Mouse (Mus musculus) olfactory bulb, adult 2 months (tissue): ENCODE measurements around the gene Magi2.

Experiments
- CTCF ChIP-seq: fragments of 200-500 bp; IDR thresholded peaks from 2 replicates; pipeline ENCODE4 v1.5.1; 2012; ENCODE audit warnings: low read depth, mild to moderate bottlenecking, low read length, moderate library complexity; ENCODE audit not compliant: insufficient read depth
- POLR2A ChIP-seq: fragments of 200-500 bp; IDR thresholded peaks from 2 replicates; pipeline ENCODE4 v1.6.1; 2012; ENCODE audit warnings: mild to moderate bottlenecking, low read depth, low read length, moderate library complexity; ENCODE audit not compliant: insufficient read depth

GRCm38 (mm10) chr5:20332574-20332973 lies 1105.7 kb downstream of the Magi2 start:
- TF ChIP-seq CTCF (no peak), POLR2A (no peak)
